Mouse (Mus musculus) embryonic facial prominence, embryonic 10.5 days (tissue): ENCODE measurements around the gene Tmem63b. TPM values are rescaled to one million over a fixed set of nuclear protein-coding genes. Genes with fewer than 3 reads are reported as not detected.

ENCODE experiments used
- DNase-seq: peaks from one replicate; pipeline ENCODE4 v3.0.0-alpha.2; 2017; ENCODE audit warnings: low spot score
- H3K27ac ChIP-seq: fragments of 300-500 bp; sonication (generic); replicated peaks from 2 replicates; pipeline ENCODE4 v1.5.1; 2016; ENCODE audit warnings: mild to moderate bottlenecking
- H3K27me3 ChIP-seq: fragments of 300-500 bp; sonication (generic); replicated peaks from 2 replicates; pipeline ENCODE4 v1.6.1; 2016; ENCODE audit warnings: low read depth, mild to moderate bottlenecking; ENCODE audit not compliant: poor library complexity, severe bottlenecking
- H3K36me3 ChIP-seq: fragments of 300-500 bp; sonication (generic); replicated peaks from 2 replicates; pipeline ENCODE4 v1.6.1; 2016; ENCODE audit warnings: mild to moderate bottlenecking, moderate library complexity
- H3K4me1 ChIP-seq: fragments of 300-500 bp; sonication (generic); 2 replicates; pipeline ENCODE4 v1.6.1; 2016
- H3K4me3 ChIP-seq: fragments of 300-500 bp; sonication (generic); 2 replicates; pipeline ENCODE4 v1.5.1; 2016; ENCODE audit warnings: mild to moderate bottlenecking, moderate library complexity
- H3K9me3 ChIP-seq: fragments of 300-500 bp; sonication (generic); 2 replicates; pipeline ENCODE4 v1.6.1; 2016; ENCODE audit warnings: mild to moderate bottlenecking
- WGBS: fragments of 180-500 bp; shearing (Covaris S2); methylation state at CpG from one replicate; pipeline ENCODE4 v1.1.7; 2016; 5-methylcytosine and 5-hydroxymethylcytosine counted together
- polyA plus RNA-seq: library from polyadenylated mRNA; unstranded; fragments of >200 nt; fragmentation: Nextera tagmentation; extraction: Ambion mirVana; gene quantifications from 2 replicates; pipeline ENCODE4 v1.2.1, GENCODE M21; 2016

Tmem63b gene
- 41.6 and 51.6 TPM in 2 replicates for polyA plus RNA-seq

DNA sequence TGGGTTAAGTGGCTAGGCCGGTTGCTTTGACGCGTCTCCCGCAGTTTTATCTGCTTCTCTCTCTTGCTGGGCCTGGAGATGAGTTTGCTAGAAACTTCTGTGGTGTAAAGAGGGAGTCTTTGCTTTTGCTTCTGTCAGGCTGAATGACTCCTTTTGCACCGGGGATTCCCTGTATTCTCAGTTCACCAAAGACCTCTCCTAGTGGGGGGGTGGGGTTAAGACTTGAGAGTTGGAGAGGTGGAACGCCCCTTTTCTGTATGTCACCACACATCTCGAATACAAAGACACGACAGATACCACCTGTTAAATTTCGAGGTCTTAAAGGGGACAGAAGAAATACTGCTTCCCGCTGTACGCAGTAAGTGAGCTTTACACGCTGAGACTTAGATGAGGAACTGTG is at the start of gene Tmem63b:
TSS of gene Tmem63b (minus strand) at position 190 of the 400 bp plus-strand sequence.
- H3K9me3 ChIP-seq = no peaks in the 10 kb centered on the region
- DNase-seq = no peak
- no peaks in the 10 kb centered on the region; the same call in 1 of the 2 replicates for H3K36me3 ChIP-seq
- peak within 1 kb of the TSS; percentile 95 for H3K27ac ChIP-seq
- no peaks in the 10 kb centered on the region for H3K27me3 ChIP-seq
- H3K4me1 ChIP-seq = peaks cover 30% of the 10 kb centered on the region
- 14% methylated on average over 12 of the region's 12 CpGs for WGBS
- peak within 1 kb of the TSS; percentile 93 for H3K4me3 ChIP-seq

DNA sequence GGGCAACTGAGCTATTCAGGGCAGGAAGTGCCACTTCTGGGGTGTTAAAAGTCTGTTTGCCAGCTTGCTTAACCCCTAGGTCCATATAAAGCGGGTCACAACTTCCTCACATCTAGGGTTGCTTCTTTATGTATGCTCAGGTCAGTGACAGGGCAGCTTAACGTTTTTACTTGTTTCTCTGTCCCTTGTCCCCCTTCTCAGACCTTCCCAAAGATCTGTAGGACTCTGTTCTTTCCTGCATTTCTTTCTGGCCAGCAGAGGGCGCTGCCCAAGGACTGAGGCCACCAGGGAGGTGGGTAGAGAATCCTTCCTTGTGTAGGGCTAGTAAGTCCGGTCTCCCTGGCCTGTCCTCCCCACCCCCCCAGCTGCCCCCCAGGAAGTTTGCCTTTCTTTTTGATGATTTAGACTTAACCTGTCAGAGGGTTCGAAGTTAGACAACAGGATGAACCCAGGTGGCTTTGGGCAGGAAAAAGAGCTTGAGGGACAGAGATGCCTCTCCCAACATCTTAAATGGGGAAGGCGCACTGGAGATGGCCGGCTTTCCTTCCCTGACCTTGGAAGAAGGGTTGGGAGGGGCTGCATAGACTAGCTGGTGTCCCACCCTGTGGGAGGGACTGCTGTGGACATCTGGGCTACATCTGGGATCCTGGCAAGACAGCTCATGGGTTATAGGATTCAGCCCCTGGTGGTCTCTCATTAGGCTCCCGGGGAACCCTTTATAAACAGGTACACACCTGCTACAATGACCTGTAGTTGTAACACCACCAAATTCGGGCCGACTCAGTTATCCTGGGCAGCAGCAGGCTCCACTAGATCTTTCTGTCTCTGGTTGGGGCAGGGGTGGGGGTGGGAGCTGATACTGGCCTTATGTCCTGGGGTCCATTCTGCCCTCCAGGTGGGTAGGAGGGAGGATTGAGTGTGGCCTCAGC is 48.9 kb upstream of the Tmem63b start:
- Histone ChIP-seq H3K4me3 (peak overlapping the region; percentile 58), H3K36me3 (no peaks in the 10 kb centered on the region), H3K9me3 (no peaks in the 10 kb centered on the region), H3K27me3 (peaks cover 32% of the 10 kb centered on the region), H3K4me1 (peaks cover 64% of the 10 kb centered on the region), H3K27ac (peak overlapping the region; percentile 94)
- DNase-seq = peak; percentile 91
- WGBS = 6% methylated on average over 10 of the region's 10 CpGs

DNA sequence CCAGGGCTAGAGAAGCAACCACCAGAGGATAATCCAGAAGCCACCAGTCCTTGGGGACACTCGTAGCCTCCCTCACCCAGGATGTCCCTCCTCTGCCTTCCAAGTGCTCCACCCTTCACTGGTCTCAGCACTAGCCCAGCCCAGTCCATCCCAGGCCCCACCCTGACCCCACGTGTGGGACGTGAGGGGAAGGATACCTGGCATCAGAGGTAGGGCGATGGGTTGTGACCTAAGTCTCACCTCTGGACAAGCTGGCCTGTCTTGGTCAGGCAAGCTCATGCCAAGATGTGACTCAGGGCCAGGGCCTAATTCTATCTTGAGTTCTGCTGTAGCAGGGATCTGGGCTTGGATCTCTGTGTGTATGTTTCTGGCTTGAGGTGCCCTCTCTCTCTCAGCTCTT is 48.2 kb upstream of the Tmem63b start:
- peak overlapping the region; percentile 94 for H3K27ac ChIP-seq
- DNase-seq = no peak
- peak overlapping the region; percentile 58 for H3K4me3 ChIP-seq
- no peaks in the 10 kb centered on the region for H3K36me3 ChIP-seq
- H3K27me3 ChIP-seq = peaks cover 32% of the 10 kb centered on the region
- H3K9me3 ChIP-seq = no peaks in the 10 kb centered on the region
- WGBS = 54% methylated on average over 4 of the region's 4 CpGs
- peaks cover 71% of the 10 kb centered on the region for H3K4me1 ChIP-seq

DNA sequence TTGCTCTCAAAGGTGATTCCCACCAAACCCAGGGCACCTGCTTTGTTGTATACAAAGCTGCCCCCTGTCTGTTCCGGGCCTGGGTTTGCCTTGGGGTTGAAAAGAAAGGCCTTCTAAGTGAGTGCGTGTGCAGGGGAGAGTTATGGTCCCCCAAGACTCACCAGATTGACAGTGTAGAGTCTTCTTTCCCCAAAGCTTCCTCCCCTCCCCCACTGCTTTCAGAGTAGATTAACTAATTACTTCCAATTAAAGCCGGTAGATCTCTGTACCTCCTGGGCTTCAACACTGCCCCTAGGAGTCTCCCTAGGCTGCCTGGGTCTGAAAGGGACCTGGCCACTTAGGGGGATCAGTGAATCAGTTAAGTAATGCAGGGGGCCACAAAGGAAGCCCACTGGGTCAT is 47.6 kb upstream of the Tmem63b start:
- DNase-seq = no peak
- Histone ChIP-seq H3K27me3 (peaks cover 32% of the 10 kb centered on the region), H3K36me3 (no peaks in the 10 kb centered on the region), H3K4me3 (peak overlapping the region; percentile 58), H3K27ac (peak overlapping the region; percentile 94), H3K9me3 (no peaks in the 10 kb centered on the region), H3K4me1 (peaks cover 77% of the 10 kb centered on the region)
- 8% methylated on average over 3 of the region's 3 CpGs for WGBS

DNA sequence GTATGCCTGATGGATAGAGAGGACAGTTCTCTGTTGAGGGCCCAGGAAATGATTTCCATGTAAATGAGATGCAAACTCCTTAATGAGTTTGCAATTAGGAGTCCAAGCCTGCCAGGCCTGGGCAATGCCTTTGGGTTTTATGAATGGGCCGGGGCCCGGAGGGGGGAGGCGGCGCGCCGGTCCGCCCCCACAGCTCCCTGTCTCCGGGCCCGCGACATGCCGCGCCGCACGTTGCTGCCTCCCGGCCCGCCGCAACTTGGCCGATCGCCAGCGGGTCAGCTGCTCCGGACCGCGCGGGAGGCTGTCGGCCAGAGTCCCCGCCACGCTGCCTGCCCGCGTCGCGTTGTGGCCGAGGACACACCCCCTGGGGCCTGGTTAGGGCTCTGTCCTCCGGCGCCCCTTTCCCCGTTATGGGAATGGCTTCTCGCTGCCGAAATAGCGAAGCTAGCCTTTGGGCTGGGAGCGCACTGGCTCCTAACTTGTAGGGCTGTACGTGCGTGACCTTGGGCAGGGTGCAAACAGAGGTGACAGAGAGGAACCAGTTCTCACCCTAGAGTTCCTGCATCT is 47.1 kb upstream of the Tmem63b start, which contains the start of gene 1600014C23Rik:
TSS of gene 1600014C23Rik (minus strand) at position 110 of the 567 bp plus-strand sequence.
- H3K27ac ChIP-seq = peak within 1 kb of the TSS; percentile 94
- peaks cover 32% of the 10 kb centered on the region for H3K27me3 ChIP-seq
- WGBS = 2% methylated on average over 41 of the region's 41 CpGs
- no peaks in the 10 kb centered on the region for H3K9me3 ChIP-seq
- H3K36me3 ChIP-seq = no peaks in the 10 kb centered on the region
- DNase-seq = peak; percentile 67
- peaks cover 82% of the 10 kb centered on the region for H3K4me1 ChIP-seq
- peak within 1 kb of the TSS; percentile 58 for H3K4me3 ChIP-seq

DNA sequence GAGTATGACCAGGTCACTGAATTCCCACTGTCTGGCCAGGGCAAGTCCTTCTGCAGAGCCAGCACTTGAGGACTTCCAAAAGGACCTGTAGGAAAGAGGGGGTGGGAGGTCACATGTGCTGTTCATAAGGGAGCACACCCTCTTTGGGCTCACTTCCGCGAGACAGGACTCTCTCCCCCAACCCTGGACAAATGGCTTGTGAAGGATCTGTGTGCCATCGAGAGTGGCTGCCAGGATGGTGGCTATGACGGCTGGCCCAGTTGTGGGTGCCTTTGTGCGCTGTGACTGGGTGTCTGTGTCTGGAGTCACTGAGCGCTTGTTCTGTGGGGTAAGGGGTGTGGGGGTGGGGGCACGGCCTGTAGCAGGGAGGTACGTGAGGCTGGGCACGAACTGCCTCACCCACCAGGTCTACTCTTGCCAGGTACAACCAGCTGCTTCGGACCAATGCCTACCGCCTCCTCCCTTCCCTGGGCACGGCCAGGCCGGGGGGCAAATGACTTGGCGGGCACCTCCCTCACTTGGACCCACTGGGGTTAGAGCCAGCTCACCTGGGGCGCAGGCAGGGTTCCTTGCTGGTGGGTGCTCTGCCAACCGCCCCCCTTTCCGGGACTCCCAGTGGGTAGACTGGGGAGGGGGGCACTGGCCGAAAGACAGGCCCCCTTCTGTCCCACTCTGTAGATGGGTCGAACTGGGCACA is 46.5 kb upstream of the Tmem63b start:
- WGBS = 60% methylated on average over 19 of the region's 19 CpGs
- peak overlapping the region; percentile 58 for H3K4me3 ChIP-seq
- peaks cover 35% of the 10 kb centered on the region for H3K27me3 ChIP-seq

DNA sequence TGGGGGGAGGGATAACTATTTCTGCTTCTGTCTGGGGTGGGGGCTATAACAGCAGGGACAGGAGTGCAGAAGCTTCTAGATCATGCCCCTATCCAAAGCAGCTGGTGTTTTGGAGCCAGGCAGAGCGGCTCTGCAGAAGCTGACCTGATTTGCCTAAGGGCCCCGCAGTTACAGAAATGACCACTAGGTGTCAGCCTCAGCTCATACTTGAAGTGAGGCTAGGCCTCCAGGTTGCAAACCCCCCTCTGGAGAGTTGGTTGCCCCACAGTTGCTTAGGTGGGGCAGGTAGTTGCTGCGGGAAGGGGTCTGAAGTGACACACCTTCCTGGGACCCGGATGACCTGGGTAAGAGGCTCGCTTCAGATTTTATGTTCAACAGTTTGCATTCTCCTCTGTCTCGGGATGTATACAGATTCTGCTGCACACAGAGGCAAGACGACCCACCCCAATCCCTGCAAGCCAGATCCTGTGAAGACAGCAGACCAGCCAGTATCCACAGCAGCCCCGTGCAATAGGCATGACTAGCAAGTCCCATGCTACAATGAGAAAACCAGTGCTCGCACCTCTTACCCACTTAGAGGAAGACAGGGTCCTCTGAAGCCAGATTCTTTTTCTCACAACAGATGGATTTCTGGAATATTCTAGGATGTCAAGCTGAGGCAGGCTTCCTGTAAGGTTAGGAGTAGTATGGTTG is 44.6 kb upstream of the Tmem63b start:
- Histone ChIP-seq H3K27ac (no peak overlapping the region; the same call in 1 of the 2 replicates), H3K27me3 (peaks cover 35% of the 10 kb centered on the region), H3K9me3 (no peaks in the 10 kb centered on the region), H3K4me1 (peaks cover 84% of the 10 kb centered on the region), H3K36me3 (no peaks in the 10 kb centered on the region), H3K4me3 (no peak overlapping the region)
- peak; percentile 89 for DNase-seq
- WGBS = 25% methylated on average over 9 of the region's 9 CpGs

More for the DNA sequence above, 46.5 kb upstream of the Tmem63b start:
- Histone ChIP-seq H3K36me3 (no peaks in the 10 kb centered on the region), H3K9me3 (no peaks in the 10 kb centered on the region), H3K4me1 (peaks cover 88% of the 10 kb centered on the region), H3K27ac (peak overlapping the region; percentile 94)
- DNase-seq = no peak

DNA sequence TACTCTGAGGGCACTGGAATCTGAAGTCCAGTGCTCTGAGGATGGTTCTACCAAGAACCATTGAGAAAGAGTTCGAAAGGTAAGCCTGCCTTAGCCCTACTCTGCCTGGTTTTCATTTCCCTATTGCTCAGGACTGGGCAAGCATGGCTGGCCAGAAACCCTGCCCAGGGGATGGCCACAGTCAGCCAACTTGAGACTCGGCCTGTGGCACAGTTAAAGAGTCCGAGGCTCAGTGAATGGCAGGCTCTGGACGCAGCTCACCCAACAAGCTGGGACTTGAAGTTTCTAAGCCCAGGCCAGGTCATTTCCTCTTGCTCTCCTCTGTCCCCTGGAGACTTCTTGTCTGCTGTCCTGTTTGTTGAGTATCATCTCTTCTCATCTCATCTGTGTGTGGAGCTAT is 44.0 kb upstream of the Tmem63b start:
- no peak for DNase-seq
- H3K27me3 ChIP-seq = peaks cover 35% of the 10 kb centered on the region
- no peak overlapping the region for H3K4me3 ChIP-seq
- no peaks in the 10 kb centered on the region for H3K9me3 ChIP-seq
- no peaks in the 10 kb centered on the region for H3K36me3 ChIP-seq
- 61% methylated on average over 4 of the region's 4 CpGs for WGBS
- peak overlapping the region; percentile 60; the same call in 1 of the 2 replicates for H3K27ac ChIP-seq
- peaks cover 84% of the 10 kb centered on the region for H3K4me1 ChIP-seq

DNA sequence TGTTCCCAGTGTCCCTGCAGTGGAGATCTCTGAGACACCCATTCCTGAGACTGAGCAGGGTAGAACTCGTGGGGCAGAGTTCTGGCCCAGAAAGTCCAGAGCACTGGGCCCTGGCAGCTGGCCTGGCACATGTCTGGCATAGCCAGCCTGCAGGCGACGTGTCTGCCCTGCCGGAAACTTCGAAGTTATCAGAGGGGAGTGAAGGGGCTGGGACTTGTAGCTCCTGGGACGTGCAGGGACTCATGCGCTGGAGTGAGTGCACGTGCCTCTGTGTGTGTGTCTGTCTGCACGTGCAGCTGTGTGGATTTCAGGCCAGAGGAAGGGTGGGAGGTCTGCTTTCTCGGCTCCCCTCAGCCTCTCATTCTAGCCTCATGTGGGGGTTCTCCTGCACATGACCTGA is 42.7 kb upstream of the Tmem63b start:
- peak; percentile 37 for DNase-seq
- no peak overlapping the region for H3K4me3 ChIP-seq
- 43% methylated on average over 10 of the region's 10 CpGs for WGBS
- H3K27me3 ChIP-seq = peaks cover 34% of the 10 kb centered on the region
- peak overlapping the region; percentile 60; the same call in 1 of the 2 replicates for H3K27ac ChIP-seq
- H3K4me1 ChIP-seq = peaks cover 82% of the 10 kb centered on the region
- no peaks in the 10 kb centered on the region for H3K9me3 ChIP-seq
- H3K36me3 ChIP-seq = no peaks in the 10 kb centered on the region

DNA sequence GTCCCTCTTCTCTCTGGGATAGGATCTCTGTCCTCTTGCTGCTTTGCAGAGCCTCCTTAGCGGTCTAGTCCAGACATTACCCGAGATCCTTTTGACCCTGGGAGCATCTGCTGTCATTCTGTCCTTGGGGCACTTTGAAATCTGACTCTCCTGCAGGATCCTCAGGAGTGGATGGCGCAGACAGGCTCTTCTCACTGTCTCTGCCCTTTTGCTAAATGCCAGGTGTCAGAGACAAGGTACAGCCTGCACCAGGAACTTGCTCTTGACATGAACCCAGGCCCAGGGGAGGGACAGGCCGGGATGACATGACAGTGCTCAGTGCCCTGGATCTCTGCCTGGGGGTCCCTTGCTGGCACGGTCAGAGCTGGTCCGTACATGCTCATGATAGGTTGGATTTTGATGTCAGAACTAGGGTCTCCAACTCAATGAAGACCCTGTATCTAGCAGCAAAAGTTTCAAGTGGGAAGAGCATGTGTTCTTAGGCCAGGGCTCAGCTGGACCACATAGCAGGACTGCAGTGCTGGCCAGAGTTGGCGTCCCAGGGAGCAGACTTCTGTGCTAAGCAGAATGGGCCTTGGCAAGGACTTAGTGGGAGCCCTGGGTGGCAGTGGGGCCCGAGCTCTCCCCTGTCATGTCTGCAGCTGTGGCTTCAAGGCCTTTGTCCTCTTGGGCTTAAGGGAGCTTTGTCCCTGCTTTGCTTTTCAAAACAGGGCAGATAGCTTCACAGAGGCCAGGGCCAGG is 41.4 kb upstream of the Tmem63b start:
- 53% methylated on average over 8 of the region's 8 CpGs for WGBS
- Histone ChIP-seq H3K4me1 (peaks cover 80% of the 10 kb centered on the region), H3K27me3 (peaks cover 21% of the 10 kb centered on the region), H3K4me3 (no peak overlapping the region), H3K36me3 (no peaks in the 10 kb centered on the region), H3K9me3 (no peaks in the 10 kb centered on the region), H3K27ac (peak overlapping the region; percentile 60; the same call in 1 of the 2 replicates)
- no peak for DNase-seq

DNA sequence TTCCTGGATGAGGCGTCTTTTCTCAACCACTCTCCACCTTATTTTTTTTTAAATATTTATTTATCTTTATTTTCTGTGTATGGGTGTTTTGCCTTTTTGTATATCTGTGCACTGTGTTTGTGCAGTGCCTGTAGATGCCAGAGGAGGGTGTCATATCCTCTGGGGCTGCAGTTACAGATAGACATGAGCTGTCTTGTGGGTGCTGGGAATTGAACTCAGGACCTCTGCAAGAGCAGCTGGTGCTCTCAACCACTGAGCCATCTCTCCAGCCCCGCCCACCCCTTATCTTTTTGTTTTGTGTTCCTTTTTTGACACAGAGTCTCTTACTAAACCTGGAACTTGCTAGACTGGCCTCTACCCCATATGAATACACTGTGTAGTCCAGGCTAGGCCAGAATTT is 40.8 kb upstream of the Tmem63b start:
- WGBS = 85% methylated on average over 2 of the region's 2 CpGs
- Histone ChIP-seq H3K4me1 (peaks cover 79% of the 10 kb centered on the region), H3K36me3 (no peaks in the 10 kb centered on the region), H3K27ac (no peak overlapping the region), H3K27me3 (peaks cover 15% of the 10 kb centered on the region), H3K9me3 (no peaks in the 10 kb centered on the region), H3K4me3 (no peak overlapping the region)
- DNase-seq = no peak
